Mouse (Mus musculus) CH12.LX (cell line): ENCODE results near the gene Agbl2. TPM values are rescaled to one million over a fixed set of nuclear protein-coding genes. Genes with fewer than 3 reads are reported as not detected.

Experiments used
- DNase-seq: peaks from one replicate; pipeline ENCODE4 v3.0.0-alpha.2; 2013; ENCODE audit errors: extremely low read depth
- H3K27ac ChIP-seq: 2 replicates; pipeline ENCODE4 v1.5.1; 2012; ENCODE audit warnings: low read depth, mild to moderate bottlenecking, control low read depth, moderate library complexity; ENCODE audit not compliant: insufficient read depth
- H3K27me3 ChIP-seq: replicated peaks from 2 replicates; pipeline ENCODE3; 2012; ENCODE audit warnings: inconsistent platforms
- H3K36me3 ChIP-seq, 2 experiments: replicated peaks in 1 of 2; 2 replicates each; pipeline versions ENCODE3 to v1.6.1; 2012; ENCODE audit warnings: inconsistent platforms in 1 of 2, low read length in 1 of 2, mild to moderate bottlenecking in 1 of 2, mixed read lengths in 1 of 2, moderate library complexity in 1 of 2; ENCODE audit not compliant: control insufficient read depth in 1 of 2, insufficient read depth in 1 of 2
- H3K4me1 ChIP-seq, 2 experiments: 2 replicates each; pipeline ENCODE4 v1.6.1; 2012; ENCODE audit warnings: inconsistent platforms in 1 of 2, moderate library complexity in 1 of 2; ENCODE audit not compliant: insufficient read depth in 2 of 2, control insufficient read depth in 1 of 2
- H3K4me2 ChIP-seq: 2 replicates; pipeline ENCODE4 v1.6.1; 2012; ENCODE audit warnings: low read depth, mild to moderate bottlenecking, control low read depth; ENCODE audit not compliant: poor library complexity, insufficient read depth, severe bottlenecking
- H3K4me3 ChIP-seq, 3 experiments: fragments of 150-350 bp in 1 of 3; sonication (generic) in 1 of 3; replicated peaks in 1 of 3; 2 replicates each; pipeline versions ENCODE3 to v1.5.1; 2011 to 2012; ENCODE audit warnings: low read depth in 2 of 3, low read length in 2 of 3, mild to moderate bottlenecking in 2 of 3, moderate library complexity in 2 of 3, control low read depth in 1 of 3, improper control_type of control experiment in 1 of 3, inconsistent platforms in 1 of 3, mixed read lengths in 1 of 3; ENCODE audit not compliant: poor library complexity in 1 of 3
- H3K79me2 ChIP-seq: replicated peaks from 2 replicates; pipeline ENCODE4 v1.6.1; 2012; ENCODE audit warnings: mild to moderate bottlenecking, moderate library complexity; ENCODE audit not compliant: control insufficient read depth, poor library complexity, insufficient read depth, severe bottlenecking; ENCODE audit errors: extremely low read depth
- H3K9ac ChIP-seq: 2 replicates; pipeline ENCODE4 v1.6.1; 2012; ENCODE audit warnings: low read depth, mild to moderate bottlenecking, control low read depth, moderate library complexity; ENCODE audit not compliant: insufficient read depth
- H3K9me3 ChIP-seq: replicated peaks from 2 replicates; pipeline ENCODE3; 2012; ENCODE audit warnings: low read length, inconsistent platforms, mixed read lengths
- BHLHE40 ChIP-seq: IDR thresholded peaks from 2 replicates; pipeline ENCODE4 v1.6.1; 2011; ENCODE audit warnings: mild to moderate bottlenecking, low read depth, low read length, improper control_type of control experiment
- CHD1 ChIP-seq: IDR thresholded peaks from 2 replicates; pipeline ENCODE4 v1.6.1; 2012; ENCODE audit warnings: low read depth, low read length, improper control_type of control experiment, inconsistent platforms
- CHD2 ChIP-seq: IDR thresholded peaks from 2 replicates; pipeline ENCODE4 v1.6.1; 2011; ENCODE audit warnings: low read length, improper control_type of control experiment
- CTCF ChIP-seq, 2 experiments: IDR thresholded peaks in 1 of 2; conservative IDR thresholded peaks in 1 of 2; 2 replicates each; pipeline ENCODE4 v1.5.1; 2011 to 2012; ENCODE audit warnings: low read depth in 2 of 2, low read length in 2 of 2, improper control_type of control experiment in 1 of 2, inconsistent platforms in 1 of 2, mild to moderate bottlenecking in 1 of 2, moderate library complexity in 1 of 2
- E2F4 ChIP-seq: IDR thresholded peaks from 2 replicates; pipeline ENCODE4 v1.6.1; 2011; ENCODE audit warnings: low read depth, low read length, improper control_type of control experiment; ENCODE audit not compliant: insufficient replicate concordance
- ELF1 ChIP-seq: IDR thresholded peaks from 2 replicates; pipeline ENCODE4 v1.6.1; 2014; ENCODE audit warnings: low read depth, mild to moderate bottlenecking, inconsistent platforms, low read length, improper control_type of control experiment
- EP300 ChIP-seq: IDR thresholded peaks from 2 replicates; pipeline ENCODE4 v1.6.1; 2011; ENCODE audit warnings: low read length, improper control_type of control experiment
- ETS1 ChIP-seq: conservative IDR thresholded peaks from 2 replicates; pipeline ENCODE4 v1.6.1; 2012; ENCODE audit warnings: low read depth, mild to moderate bottlenecking, inconsistent platforms, low read length, improper control_type of control experiment, moderate library complexity
- GABPA ChIP-seq: IDR thresholded peaks from 2 replicates; pipeline ENCODE4 v1.6.1; 2012; ENCODE audit warnings: low read depth, low read length, improper control_type of control experiment, inconsistent platforms; ENCODE audit not compliant: insufficient replicate concordance
- HCFC1 ChIP-seq: IDR thresholded peaks from 2 replicates; pipeline ENCODE4 v1.6.1; 2012; ENCODE audit warnings: low read depth, mild to moderate bottlenecking, inconsistent platforms, low read length, improper control_type of control experiment
- IRF4 ChIP-seq: IDR thresholded peaks from 2 replicates; pipeline ENCODE4 v1.6.1; 2014; ENCODE audit warnings: low read depth, mild to moderate bottlenecking, inconsistent platforms, low read length, improper control_type of control experiment
- JUN ChIP-seq: IDR thresholded peaks from 2 replicates; pipeline ENCODE4 v1.6.1; 2011; ENCODE audit warnings: low read depth, mild to moderate bottlenecking, low read length, improper control_type of control experiment, moderate library complexity; ENCODE audit not compliant: insufficient read depth
- JUND ChIP-seq: conservative IDR thresholded peaks from 2 replicates; pipeline ENCODE4 v1.6.1; 2011; ENCODE audit warnings: low read depth, low read length, improper control_type of control experiment
- KAT2A ChIP-seq: IDR thresholded peaks from 2 replicates; pipeline ENCODE4 v1.6.1; 2012; ENCODE audit warnings: low read length, improper control_type of control experiment, inconsistent platforms; ENCODE audit not compliant: insufficient replicate concordance
- MAFK ChIP-seq: IDR thresholded peaks from 2 replicates; pipeline ENCODE4 v1.6.1; 2011; ENCODE audit warnings: low read length, improper control_type of control experiment; ENCODE audit not compliant: insufficient replicate concordance
- MAX ChIP-seq: IDR thresholded peaks from 2 replicates; pipeline ENCODE4 v1.6.1; 2011; ENCODE audit warnings: low read length, improper control_type of control experiment
- MAZ ChIP-seq: IDR thresholded peaks from 2 replicates; pipeline ENCODE4 v1.6.1; 2012; ENCODE audit warnings: low read depth, mild to moderate bottlenecking, inconsistent platforms, low read length, improper control_type of control experiment, moderate library complexity
- MEF2A ChIP-seq: IDR thresholded peaks from 2 replicates; pipeline ENCODE4 v1.6.1; 2014; ENCODE audit warnings: low read depth, mild to moderate bottlenecking, inconsistent platforms, low read length, improper control_type of control experiment, borderline replicate concordance
- MXI1 ChIP-seq: IDR thresholded peaks from 2 replicates; pipeline ENCODE4 v1.6.1; 2011; ENCODE audit warnings: mild to moderate bottlenecking, low read depth, low read length, improper control_type of control experiment
- MYC ChIP-seq: IDR thresholded peaks from 2 replicates; pipeline ENCODE4 v1.6.1; 2011; ENCODE audit warnings: low read depth, mild to moderate bottlenecking, improper control_type of control experiment, low read length
- NELFE ChIP-seq: IDR thresholded peaks from 2 replicates; pipeline ENCODE4 v1.6.1; 2011; ENCODE audit warnings: low read depth, low read length, improper control_type of control experiment
- NRF1 ChIP-seq: IDR thresholded peaks from 2 replicates; pipeline ENCODE4 v1.6.1; 2014; ENCODE audit warnings: low read depth, mild to moderate bottlenecking, inconsistent platforms, low read length, improper control_type of control experiment, moderate library complexity
- PAX5 ChIP-seq: IDR thresholded peaks from 2 replicates; pipeline ENCODE4 v1.6.1; 2012; ENCODE audit warnings: low read length, inconsistent platforms, mixed read lengths
- POLR2A ChIP-seq: IDR thresholded peaks from 2 replicates; pipeline ENCODE4 v1.6.1; 2011; ENCODE audit warnings: low read depth, mild to moderate bottlenecking, improper control_type of control experiment, low read length
- POLR2AphosphoS2 ChIP-seq: IDR thresholded peaks from 2 replicates; pipeline ENCODE4 v1.6.1; 2011; ENCODE audit warnings: low read depth, low read length, improper control_type of control experiment
- RAD21 ChIP-seq: IDR thresholded peaks from 2 replicates; pipeline ENCODE4 v1.6.1; 2011; ENCODE audit warnings: low read depth, mild to moderate bottlenecking, low read length, improper control_type of control experiment, moderate library complexity
- RCOR1 ChIP-seq: conservative IDR thresholded peaks from 2 replicates; pipeline ENCODE4 v1.6.1; 2012; ENCODE audit warnings: low read depth, mild to moderate bottlenecking, inconsistent platforms, low read length, improper control_type of control experiment
- SIN3A ChIP-seq: IDR thresholded peaks from 2 replicates; pipeline ENCODE4 v1.6.1; 2012; ENCODE audit warnings: low read length, improper control_type of control experiment, inconsistent platforms
- SMC3 ChIP-seq: IDR thresholded peaks from 2 replicates; pipeline ENCODE4 v1.6.1; 2011; ENCODE audit warnings: low read depth, low read length, improper control_type of control experiment
- TBP ChIP-seq: conservative IDR thresholded peaks from 2 replicates; pipeline ENCODE4 v1.6.1; 2011; ENCODE audit warnings: low read depth, low read length, improper control_type of control experiment
- TCF12 ChIP-seq: IDR thresholded peaks from 2 replicates; pipeline ENCODE4 v1.6.1; 2014; ENCODE audit warnings: low read depth, mild to moderate bottlenecking, inconsistent platforms, low read length, improper control_type of control experiment
- UBTF ChIP-seq: IDR thresholded peaks from 2 replicates; pipeline ENCODE4 v1.6.1; 2012; ENCODE audit warnings: low read depth, mild to moderate bottlenecking, inconsistent platforms, low read length, improper control_type of control experiment, moderate library complexity
- USF1 ChIP-seq: IDR thresholded peaks from 2 replicates; pipeline ENCODE4 v1.6.1; 2014; ENCODE audit warnings: low read depth, mild to moderate bottlenecking, inconsistent platforms, low read length, improper control_type of control experiment
- USF2 ChIP-seq: conservative IDR thresholded peaks from 2 replicates; pipeline ENCODE4 v1.6.1; 2011; ENCODE audit warnings: low read depth, low read length, improper control_type of control experiment
- ZC3H11A ChIP-seq: IDR thresholded peaks from 2 replicates; pipeline ENCODE4 v1.6.1; 2012; ENCODE audit warnings: low read depth, mild to moderate bottlenecking, inconsistent platforms, low read length, improper control_type of control experiment
- ZKSCAN1 ChIP-seq: IDR thresholded peaks from 2 replicates; pipeline ENCODE4 v1.6.1; 2012; ENCODE audit warnings: low read depth, inconsistent platforms, low read length, improper control_type of control experiment, borderline replicate concordance
- ZMIZ1 ChIP-seq: IDR thresholded peaks from 2 replicates; pipeline ENCODE4 v1.6.1; 2012; ENCODE audit warnings: low read depth, mild to moderate bottlenecking, inconsistent platforms, low read length, improper control_type of control experiment
- ZNF384 ChIP-seq: IDR thresholded peaks from 2 replicates; pipeline ENCODE4 v1.6.1; 2012; ENCODE audit warnings: low read depth, low read length, improper control_type of control experiment, inconsistent platforms
- dilution Hi-C: fragments of 300-500 bp; cut with MboI; formaldehyde crosslinking; loops from 2 replicates; pipeline ENCODE4 v1.14.3; 2020; ENCODE audit warnings: low sequenced_read_pairs; ENCODE audit not compliant: extremely low pct_unique_long_range_greater_than_20kb, extremely low pct_ligation_motif_present
- in situ Hi-C: fragments of 300-500 bp; cut with MboI; formaldehyde crosslinking; loops from 3 replicates; pipeline ENCODE4 v1.14.3; 2019; ENCODE audit warnings: low sequenced_read_pairs, low pct_ligation_motif_present, low pct_unique_long_range_greater_than_20kb, mixed read lengths
- polyA plus RNA-seq: library from polyadenylated mRNA; unstranded; fragments of >175 nt; gene quantifications from 2 replicates; pipeline ENCODE4 v1.2.1, GENCODE M21; 2012; ENCODE audit warnings: low read depth; ENCODE audit not compliant: insufficient read length
- total RNA-seq, 2 experiments: library from RNA; depleted of rRNA; stranded (reverse); fragments of 300-350 nt in 1 of 2; fragments of >200 nt in 1 of 2; gene quantifications; 2 replicates each; pipeline ENCODE4 v1.2.3; 2012 to 2014

Agbl2 gene
- total and polyA plus RNA-seq, 3 experiments, result not detected

GRCm38 (mm10) chr2:90745740-90746537 lies 36.6 kb upstream of the Agbl2 start:
- no peak for TF ChIP-seq ZNF384
- no peak for TF ChIP-seq HCFC1
- no peak for TF ChIP-seq NELFE
- no peak for TF ChIP-seq ETS1
- TF ChIP-seq POLR2A, result no peak
- no peak for TF ChIP-seq SMC3
- TF ChIP-seq JUN, result no peak
- peak; percentile 91 for TF ChIP-seq MXI1
- TF ChIP-seq MYC, result peak; percentile 80
- no peak for TF ChIP-seq MAZ
- no peak for TF ChIP-seq GABPA
- no peak for TF ChIP-seq USF2
- TF ChIP-seq BHLHE40, result peak; percentile 53
- TF ChIP-seq TBP, result no peak
- no peak for TF ChIP-seq ZC3H11A
- no peak for TF ChIP-seq CHD2
- no peak for TF ChIP-seq POLR2AphosphoS2
- no peak for TF ChIP-seq CTCF (conservative IDR thresholded peaks at IDR 0.05 in 1 of 2, IDR thresholded peaks at IDR 0.05 in 1 of 2; ENCODE audit: low read depth in 2 of 2, low read length in 2 of 2)
- no peak for TF ChIP-seq EP300
- no peak; the same call in 1 of the 2 replicates for TF ChIP-seq ZMIZ1
- no peak for TF ChIP-seq NRF1
- no peak for TF ChIP-seq JUND
- no peak for TF ChIP-seq E2F4
- no peak for TF ChIP-seq ELF1
- no peak; the same call in 1 of the 2 replicates for TF ChIP-seq SIN3A
- no peak for TF ChIP-seq ZKSCAN1
- no peak for TF ChIP-seq MAFK
- TF ChIP-seq PAX5, result no peak
- TF ChIP-seq TCF12, result no peak; the same call in 1 of the 2 replicates
- no peak for TF ChIP-seq RAD21
- 0 out of 2 replicates have a peak, but pooled peaks have one; percentile 17 for TF ChIP-seq MEF2A
- peak; percentile 69; the same call in 1 of the 2 replicates for TF ChIP-seq MAX
- no peak for TF ChIP-seq KAT2A
- peak; percentile 91 for TF ChIP-seq CHD1
- no peak for TF ChIP-seq USF1
- TF ChIP-seq RCOR1, result no peak
- TF ChIP-seq IRF4, result no peak
- TF ChIP-seq UBTF, result peak; percentile 98
- TF ChIP-seq, all 38 proteins: peak for 7
- peak; percentile 47 for DNase-seq

More at GRCm38 (mm10) chr2:90745740-90746537, 36.6 kb upstream of the Agbl2 start:
- Histone ChIP-seq H3K4me1 (peaks cover 10 to 30% of the 10 kb centered on the region in 2 experiments), H3K9me3 (no peaks in the 10 kb centered on the region), H3K36me3 (peaks cover 16 to 30% of the 10 kb centered on the region in 2 experiments), H3K4me3 (peak overlapping the region; percentile 69 to 92 (median 74)), H3K9ac (peak overlapping the region; percentile 74), H3K27me3 (no peaks in the 10 kb centered on the region), H3K79me2 (peaks cover 54% of the 10 kb centered on the region), H3K27ac (peak overlapping the region; percentile 61), H3K4me2 (peak overlapping the region; percentile 84; the same call in 1 of the 2 replicates)
- in situ Hi-C loops (no loop called here), dilution Hi-C loops (no loop called here)
